Mouse (Mus musculus): ENCODE results near the gene Plscr3. TPM values are rescaled to one million over a fixed set of nuclear protein-coding genes. Genes with fewer than 3 reads are reported as not detected.

The Plscr3 gene
- polyA plus RNA-seq (2015; fragmentation: Nextera tagmentation; extraction: Ambion mirVana): 20.8 and 23.1 TPM in 2 replicates

DNA sequence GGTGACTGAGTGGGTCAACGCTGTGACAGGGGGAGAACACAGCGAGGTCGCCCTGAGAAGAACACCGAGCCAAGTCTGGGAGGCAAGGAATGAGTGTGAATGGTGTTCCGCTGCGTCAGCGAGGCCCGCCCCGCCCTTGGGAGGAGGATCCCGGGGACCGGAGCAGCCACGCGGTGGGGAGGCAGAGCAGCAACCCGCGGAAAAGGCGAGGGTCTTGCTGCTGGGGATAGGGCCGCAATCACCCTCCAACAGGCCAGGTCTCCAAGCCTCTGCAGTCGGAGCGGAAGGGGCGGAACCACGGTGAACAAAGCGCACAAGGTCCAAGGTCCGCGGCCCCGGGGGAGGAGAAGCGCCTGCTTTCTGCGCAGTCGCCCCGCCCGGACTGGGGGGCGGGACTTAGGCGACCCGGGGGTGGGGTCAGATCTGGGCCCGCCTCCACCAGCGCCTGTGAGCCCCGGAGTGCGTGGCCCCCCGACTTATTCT, at the start of gene Plscr3:
Gene Plscr3, plus strand, starts transcription at position 179 of the 483 bp plus-strand sequence.
- WGBS (ENCODE audit: insufficient replicate concordance): under 1% methylated on average over 38 of the region's 38 CpGs
- Histone ChIP-seq H3K27me3 (ENCODE audit: insufficient read depth, low read length) (no peaks in the 10 kb centered on the region), H3K9ac (replicated peaks) (peak within 1 kb of the TSS; percentile 92), H3K27ac (ENCODE audit: low read depth) (peak within 1 kb of the TSS; percentile 97), H3K4me2 (ENCODE audit: low read depth, low read length) (peak within 1 kb of the TSS; percentile 92), H3K4me1 (ENCODE audit: insufficient read depth) (peaks cover 51% of the 10 kb centered on the region), H3K36me3 (replicated peaks; ENCODE audit: insufficient read depth, low read length) (peaks cover 25% of the 10 kb centered on the region), H3K9me3 (ENCODE audit: low read length) (no peaks in the 10 kb centered on the region), H3K4me3 (ENCODE audit: low read depth, low read length) (peak within 1 kb of the TSS; percentile 89)
- ATAC-seq (peak; percentile 92), DNase-seq (peak; percentile 95)
- TF ChIP-seq EP300 (IDR thresholded peaks at IDR 0.05; ENCODE audit: low read depth): 0 out of 2 replicates have a peak, but pooled peaks have one; percentile 45
- no peak for TF ChIP-seq CTCF (IDR thresholded peaks at IDR 0.05; ENCODE audit: low read depth)

DNA sequence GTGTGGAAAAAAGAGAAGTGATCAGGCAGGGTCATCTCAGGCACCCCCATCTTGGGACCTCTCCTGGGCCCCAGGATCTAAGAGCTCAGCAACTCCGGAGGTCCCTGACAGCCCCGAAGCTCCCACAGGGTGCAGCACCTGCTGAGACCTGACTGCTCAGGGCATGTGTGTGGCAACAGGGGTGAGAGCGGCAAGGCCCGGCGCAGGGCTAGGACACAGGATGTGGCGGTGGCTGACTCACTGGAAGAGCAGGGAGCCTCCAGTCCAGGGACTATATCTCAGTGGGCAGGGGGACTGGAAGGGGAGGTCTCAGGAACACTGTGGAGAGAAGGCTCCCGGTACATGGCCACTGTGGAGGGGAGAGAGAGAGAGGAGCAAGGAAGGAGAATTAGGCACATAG, 48.3 kb upstream of the Plscr3 start:
- ATAC-seq (no peak), DNase-seq (no peak)
- no peaks in the 10 kb centered on the region for H3K9me3 ChIP-seq (ENCODE audit: low read length)
- TF ChIP-seq EP300 (IDR thresholded peaks at IDR 0.05; ENCODE audit: low read depth) (no peak), CTCF (IDR thresholded peaks at IDR 0.05; ENCODE audit: low read depth) (no peak)
- H3K27ac ChIP-seq (ENCODE audit: low read depth): no peak overlapping the region
- no peak overlapping the region for H3K4me2 ChIP-seq (ENCODE audit: low read depth, low read length)
- no peak overlapping the region for H3K4me3 ChIP-seq (ENCODE audit: low read depth, low read length)
- H3K36me3 ChIP-seq (replicated peaks; ENCODE audit: insufficient read depth, low read length): no peaks in the 10 kb centered on the region
- peaks cover 36% of the 10 kb centered on the region for H3K4me1 ChIP-seq (ENCODE audit: insufficient read depth)
- no peak overlapping the region for H3K9ac ChIP-seq (replicated peaks)
- WGBS (ENCODE audit: insufficient replicate concordance): 74% methylated on average over 7 of the region's 7 CpGs
- H3K27me3 ChIP-seq (ENCODE audit: insufficient read depth, low read length): peaks cover 43% of the 10 kb centered on the region

DNA sequence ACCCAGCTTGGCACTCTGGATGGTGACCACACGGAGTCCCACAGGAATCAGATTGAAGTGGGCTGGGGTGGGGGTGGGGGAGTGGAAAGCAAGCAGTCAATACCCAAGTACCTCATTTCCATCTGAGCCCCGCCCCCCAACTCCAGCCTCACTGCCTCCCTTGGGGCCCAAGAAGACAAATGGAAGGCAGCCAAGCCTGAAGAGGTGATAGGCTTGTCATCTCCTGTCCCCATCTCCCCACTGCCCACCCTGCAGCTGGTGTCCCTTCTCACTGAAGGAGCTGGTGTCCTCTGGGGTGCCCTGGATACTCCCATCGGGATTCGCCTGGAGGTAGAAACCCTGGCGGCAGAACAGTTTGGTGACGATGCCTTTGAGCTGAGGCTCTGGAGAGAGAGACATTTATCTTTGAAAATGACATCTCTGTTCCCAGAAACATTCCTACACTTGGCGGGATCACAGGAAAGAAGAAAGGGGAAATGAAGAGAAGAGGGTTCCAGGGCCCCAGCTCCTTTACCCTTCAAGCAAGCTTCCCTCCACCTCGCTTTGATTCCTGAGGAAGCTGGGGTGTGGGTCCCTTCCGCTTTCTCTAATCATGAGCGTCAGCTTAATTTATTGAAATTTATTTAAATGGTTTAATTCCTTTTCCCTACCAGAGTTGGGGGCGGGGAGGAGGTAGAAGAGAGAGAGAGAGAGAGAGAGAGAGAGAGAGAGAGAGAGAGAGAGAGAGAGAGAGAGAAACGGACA, 46.6 kb upstream of the Plscr3 start:
- whole genome bisulfite sequencing (ENCODE audit: insufficient replicate concordance): 29% methylated on average over 12 of the region's 12 CpGs
- H3K27ac ChIP-seq (ENCODE audit: low read depth): no peak overlapping the region
- no peaks in the 10 kb centered on the region for H3K9me3 ChIP-seq (ENCODE audit: low read length)
- H3K4me2 ChIP-seq (ENCODE audit: low read depth, low read length): 0 out of 2 replicates have a peak overlapping the region, but pooled peaks have one; percentile 87
- peaks cover 51% of the 10 kb centered on the region for H3K4me1 ChIP-seq (ENCODE audit: insufficient read depth)
- no peak for ATAC-seq
- peak; percentile 53 for DNase-seq
- no peaks in the 10 kb centered on the region for H3K36me3 ChIP-seq (replicated peaks; ENCODE audit: insufficient read depth, low read length)
- TF ChIP-seq EP300 (IDR thresholded peaks at IDR 0.05; ENCODE audit: low read depth) (no peak), CTCF (IDR thresholded peaks at IDR 0.05; ENCODE audit: low read depth) (no peak)
- peaks cover 60% of the 10 kb centered on the region for H3K27me3 ChIP-seq (ENCODE audit: insufficient read depth, low read length)
- H3K4me3 ChIP-seq (ENCODE audit: low read depth, low read length): no peak overlapping the region
- no peak overlapping the region for H3K9ac ChIP-seq (replicated peaks)

DNA sequence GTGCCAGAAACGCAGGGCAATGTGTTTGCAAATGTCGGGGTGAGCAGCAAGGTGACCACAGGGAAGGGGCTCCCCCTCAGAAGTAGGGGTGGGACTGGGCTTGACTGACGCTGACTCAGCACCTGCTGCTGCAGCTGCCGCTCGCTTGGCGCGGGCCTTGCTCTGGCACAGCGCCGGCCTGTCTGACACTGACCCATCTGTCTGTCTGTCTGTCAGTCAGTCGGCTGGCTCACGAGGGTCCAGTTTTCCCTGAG, 46.1 kb upstream of the Plscr3 start:
- H3K27me3 ChIP-seq (ENCODE audit: insufficient read depth, low read length): peaks cover 65% of the 10 kb centered on the region
- H3K4me2 ChIP-seq (ENCODE audit: low read depth, low read length): peak overlapping the region; percentile 87
- H3K9ac ChIP-seq (replicated peaks): no peak overlapping the region
- peak overlapping the region; percentile 37; the same call in 1 of the 2 replicates for H3K4me3 ChIP-seq (ENCODE audit: low read depth, low read length)
- no peaks in the 10 kb centered on the region for H3K36me3 ChIP-seq (replicated peaks; ENCODE audit: insufficient read depth, low read length)
- H3K9me3 ChIP-seq (ENCODE audit: low read length): no peaks in the 10 kb centered on the region
- TF ChIP-seq EP300 (IDR thresholded peaks at IDR 0.05; ENCODE audit: low read depth) (no peak), CTCF (IDR thresholded peaks at IDR 0.05; ENCODE audit: low read depth) (no peak)
- peaks cover 49% of the 10 kb centered on the region for H3K4me1 ChIP-seq (ENCODE audit: insufficient read depth)
- WGBS (ENCODE audit: insufficient replicate concordance): 1% methylated on average over 11 of the region's 11 CpGs
- DNase-seq: no peak
- ATAC-seq: no peak
- H3K27ac ChIP-seq (ENCODE audit: low read depth): no peak overlapping the region

DNA sequence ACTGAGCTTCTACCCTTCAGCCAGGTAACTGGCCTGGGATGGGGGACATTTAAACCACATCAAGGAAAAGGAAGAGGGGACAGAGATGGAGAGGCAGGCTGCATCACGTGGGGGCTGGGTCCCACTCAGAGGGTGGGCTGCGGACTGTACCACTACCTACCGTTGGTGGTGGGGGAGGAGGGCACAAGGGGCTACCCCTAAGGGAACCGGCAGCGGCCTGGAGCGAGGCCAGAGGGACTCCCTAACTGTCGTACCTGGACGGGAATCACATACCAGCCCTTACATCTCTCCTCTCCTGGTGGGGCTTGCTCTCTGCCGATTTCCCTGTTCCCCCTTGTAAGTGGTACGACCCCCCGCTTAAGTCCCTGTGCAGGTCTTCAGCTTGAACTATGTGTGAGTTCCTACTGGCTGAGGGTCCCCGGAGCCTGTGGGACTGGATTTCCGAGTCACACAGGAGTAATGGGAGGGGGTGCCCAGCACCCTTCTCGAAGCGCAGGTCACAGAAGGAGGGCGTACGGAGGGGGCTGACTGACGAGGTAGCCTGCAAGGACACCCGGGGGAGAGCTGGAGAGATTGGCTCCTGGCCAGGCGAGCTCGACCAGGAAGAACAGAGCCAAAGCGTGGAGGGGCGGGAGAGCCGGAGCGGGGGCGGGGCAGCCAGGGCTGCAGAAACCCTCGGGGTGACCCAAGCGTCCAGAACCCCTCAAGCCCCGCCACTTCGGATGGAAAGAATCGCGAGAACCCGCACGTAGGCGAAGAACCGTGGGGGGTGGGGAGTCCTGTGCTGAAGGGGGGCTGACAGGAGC, 45.6 kb upstream of the Plscr3 start:
- H3K9me3 ChIP-seq (ENCODE audit: low read length): no peaks in the 10 kb centered on the region
- WGBS (ENCODE audit: insufficient replicate concordance): 2% methylated on average over 36 of the region's 36 CpGs
- H3K4me1 ChIP-seq (ENCODE audit: insufficient read depth): peaks cover 47% of the 10 kb centered on the region
- DNase-seq (peak; percentile 64), ATAC-seq (no peak)
- H3K9ac ChIP-seq (replicated peaks): peak overlapping the region; percentile 24; the same call in 1 of the 2 replicates
- TF ChIP-seq EP300 (IDR thresholded peaks at IDR 0.05; ENCODE audit: low read depth) (no peak), CTCF (IDR thresholded peaks at IDR 0.05; ENCODE audit: low read depth) (no peak)
- peak overlapping the region; percentile 87 for H3K4me2 ChIP-seq (ENCODE audit: low read depth, low read length)
- no peak overlapping the region for H3K27ac ChIP-seq (ENCODE audit: low read depth)
- peak overlapping the region; percentile 37 for H3K4me3 ChIP-seq (ENCODE audit: low read depth, low read length)
- no peaks in the 10 kb centered on the region for H3K36me3 ChIP-seq (replicated peaks; ENCODE audit: insufficient read depth, low read length)
- peaks cover 70% of the 10 kb centered on the region for H3K27me3 ChIP-seq (ENCODE audit: insufficient read depth, low read length)

DNA sequence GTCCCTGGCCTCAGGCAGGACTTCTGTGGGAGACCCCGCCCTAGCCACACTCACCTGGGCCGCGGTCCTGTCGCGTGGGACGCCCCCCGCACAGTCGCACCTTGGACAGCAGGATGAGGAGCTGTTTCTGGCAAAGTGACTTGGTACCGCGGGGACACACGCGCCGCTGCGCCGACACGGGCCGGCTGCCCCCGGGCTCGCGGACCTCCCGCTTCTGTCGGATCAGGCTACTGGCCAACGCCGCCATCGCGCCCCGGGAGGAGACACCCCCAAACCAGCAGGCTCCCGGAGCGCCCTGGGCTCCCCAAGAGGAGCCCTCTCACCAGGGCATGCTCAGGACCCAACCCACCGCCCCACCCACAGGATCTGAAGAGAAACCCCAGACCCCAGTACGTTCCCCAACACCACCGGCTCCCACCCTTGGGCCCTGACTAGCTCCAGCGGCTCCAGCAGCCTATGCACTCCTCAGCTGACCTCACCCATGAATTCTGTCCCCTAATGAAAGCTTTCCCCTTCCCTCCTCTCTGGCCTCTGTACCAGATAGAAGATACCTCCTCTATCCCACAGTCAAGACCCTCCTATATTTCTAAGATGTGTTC, 44.7 kb upstream of the Plscr3 start, which contains the start of gene Fgf11:
Gene Fgf11, minus strand, starts transcription at position 479 of the 599 bp plus-strand sequence.
- Histone ChIP-seq H3K4me3 (ENCODE audit: low read depth, low read length) (peak within 1 kb of the TSS; percentile 54), H3K9me3 (ENCODE audit: low read length) (no peaks in the 10 kb centered on the region), H3K9ac (replicated peaks) (peak within 1 kb of the TSS; percentile 24), H3K27me3 (ENCODE audit: insufficient read depth, low read length) (peaks cover 77% of the 10 kb centered on the region), H3K4me2 (ENCODE audit: low read depth, low read length) (peak within 1 kb of the TSS; percentile 87), H3K27ac (ENCODE audit: low read depth) (no peak within 1 kb of the TSS), H3K4me1 (ENCODE audit: insufficient read depth) (peaks cover 42% of the 10 kb centered on the region), H3K36me3 (replicated peaks; ENCODE audit: insufficient read depth, low read length) (no peaks in the 10 kb centered on the region)
- TF ChIP-seq EP300 (IDR thresholded peaks at IDR 0.05; ENCODE audit: low read depth): no peak
- no peak for TF ChIP-seq CTCF (IDR thresholded peaks at IDR 0.05; ENCODE audit: low read depth)
- WGBS (ENCODE audit: insufficient replicate concordance): 4% methylated on average over 28 of the region's 33 CpGs
- no peak for DNase-seq
- ATAC-seq: no peak
